ENCODE assay signal across 15 mouse cellular contexts in the genomic region with DNA sequence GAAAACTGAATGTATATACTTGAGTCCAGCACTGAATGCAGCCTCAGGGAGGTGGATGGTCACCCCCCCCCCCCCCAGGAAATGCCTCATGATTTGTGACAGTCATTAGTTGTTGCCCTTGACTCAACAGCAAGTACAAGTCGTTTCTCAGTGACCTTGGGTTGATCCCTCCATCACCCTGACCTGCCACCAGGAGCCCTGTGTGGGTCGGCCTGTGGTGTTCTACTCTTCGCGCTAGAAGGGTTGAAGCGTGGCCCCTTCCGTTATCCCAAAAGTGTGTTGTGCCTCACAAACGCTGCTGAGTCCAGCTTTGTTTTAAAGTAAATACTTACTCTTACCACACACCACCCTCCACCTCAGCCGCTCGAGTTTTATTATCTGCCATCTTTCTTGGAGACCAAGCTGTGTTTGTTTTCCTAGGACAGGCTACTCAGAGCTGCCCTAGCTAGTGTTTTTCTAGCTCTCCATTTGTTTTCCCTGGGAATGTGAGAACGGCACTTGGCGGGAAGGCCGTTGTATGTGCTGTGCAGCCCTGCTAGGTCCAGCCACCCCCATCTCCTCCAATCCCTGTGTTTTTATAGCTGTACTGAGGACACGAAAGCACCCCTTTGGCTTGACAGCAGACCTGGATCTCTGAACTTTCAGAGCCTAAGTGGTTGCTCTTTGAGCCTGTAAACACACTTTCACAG.
A peak's percentile ranks its signal among the peaks of the same experiment; 100 is the strongest.
DNase-seq lines count a peak whose midpoint lies in the region; ATAC-seq and TF ChIP-seq lines count a peak whose summit lies in the region.
"Had no signal": no experiment of that assay in that cellular context is flagged by ENCODE, and none has a peak within 500 bp of the region (broad histone marks: within the 10 kb centered on the region; RNA-seq: fewer than 3 reads in every experiment).

No protein-coding gene starts in this region.

- ATAC-seq in heart, embryonic 11.5 days (replicated peaks; ENCODE audit: insufficient number of reproducible peaks, low FRiP score, low TSS enrichment), result no peak
- ATAC-seq in kidney, postnatal 0 days (replicated peaks; ENCODE audit: low FRiP score, low read depth), result peak; percentile 45; the same call in 1 of the 2 replicates
- no peak for ATAC-seq in neural tube, embryonic 15.5 days (ENCODE audit: low FRiP score)
- ATAC-seq in intestine, embryonic 16.5 days, result no peak
- ATAC-seq: inflammation-experienced regulatory T-cells, adult 6 months; midbrain, embryonic 15.5 days had no signal

- intact Hi-C loops in heart, postnatal 10 days (cut with DNase I), result loop anchor here (5.0 kb wide), 1 partner anchor 85 kb away; no protein-coding TSS in a partner anchor
- intact Hi-C loops in left cerebral cortex, postnatal 4 days (cut with DNase I), result no loop called here

- no peak overlapping the region for H3K4me2 ChIP-seq in heart, embryonic 11.5 days
- no peak overlapping the region for H3K4me2 ChIP-seq in kidney, postnatal 0 days (ENCODE audit: low read length)
- no peak overlapping the region for H3K4me2 ChIP-seq in neural tube, embryonic 15.5 days
- H3K4me2 ChIP-seq in intestine, embryonic 16.5 days (ENCODE audit: low read depth, low read length), result no peak overlapping the region
- H3K4me2 ChIP-seq: hindbrain, embryonic 12.5 days; liver, embryonic 13.5 days; midbrain, embryonic 15.5 days had no signal

- H3K9ac ChIP-seq in heart, embryonic 11.5 days (ENCODE audit: low read depth, low read length), result no peak overlapping the region
- no peak overlapping the region for H3K9ac ChIP-seq in kidney, postnatal 0 days (ENCODE audit: low read depth, low read length)
- no peak overlapping the region for H3K9ac ChIP-seq in neural tube, embryonic 15.5 days (replicated peaks)
- no peak overlapping the region for H3K9ac ChIP-seq in intestine, embryonic 16.5 days (ENCODE audit: low read depth, low read length)
- H3K9ac ChIP-seq: hindbrain, embryonic 12.5 days; liver, embryonic 13.5 days; midbrain, embryonic 15.5 days had no signal

- WGBS in heart, embryonic 11.5 days (ENCODE audit: insufficient replicate concordance), result 53% methylated on average over 13 of the region's 13 CpGs
- WGBS in kidney, postnatal 0 days, result 20% methylated on average over 13 of the region's 13 CpGs
- 77% methylated on average over 13 of the region's 13 CpGs for WGBS in neural tube, embryonic 15.5 days
- 57% methylated on average over 13 of the region's 13 CpGs for WGBS in intestine, embryonic 16.5 days

- DNase-seq in heart, postnatal 10 days, result no peak
- DNase-seq in kidney, postnatal 0 days (ENCODE audit: low spot score), result peak; percentile 75
- no peak for DNase-seq in kidney, adult 8-10 months
- DNase-seq in neural tube, embryonic 10.5 days (ENCODE audit: extremely low spot score, low spot score), result peak; percentile 24
- no peak for DNase-seq in left cerebral cortex, postnatal 4 days
- DNase-seq: cerebellum, postnatal 14 days; liver, embryonic 13.5 days; right cerebral cortex, adult 18-20 months; thymus, adult 18-20 months had no signal

- no peaks in the 10 kb centered on the region for H3K27me3 ChIP-seq in heart, embryonic 11.5 days (ENCODE audit: control insufficient read depth, insufficient read depth, low read length)
- no peaks in the 10 kb centered on the region for H3K27me3 ChIP-seq in kidney, postnatal 0 days (ENCODE audit: insufficient read depth, low read length)
- no peaks in the 10 kb centered on the region for H3K27me3 ChIP-seq in neural tube, embryonic 15.5 days (replicated peaks)
- no peaks in the 10 kb centered on the region for H3K27me3 ChIP-seq in intestine, embryonic 16.5 days (replicated peaks; ENCODE audit: control insufficient read depth, insufficient read depth, low read length)
- H3K27me3 ChIP-seq: hindbrain, embryonic 12.5 days; liver, embryonic 13.5 days; midbrain, embryonic 15.5 days had no signal

- H3K36me3 ChIP-seq in heart, embryonic 11.5 days (ENCODE audit: control insufficient read depth, insufficient read depth, low read length), result peaks cover 18% of the 10 kb centered on the region
- H3K36me3 ChIP-seq in kidney, postnatal 0 days (ENCODE audit: insufficient read depth, low read length), result peaks cover 41% of the 10 kb centered on the region
- H3K36me3 ChIP-seq in neural tube, embryonic 15.5 days, result peaks cover 43% of the 10 kb centered on the region
- H3K36me3 ChIP-seq in intestine, embryonic 16.5 days (ENCODE audit: control insufficient read depth, insufficient read depth, low read length), result peaks cover 10% of the 10 kb centered on the region; the same call in 1 of the 2 replicates

- H3K9me3 ChIP-seq in heart, embryonic 11.5 days (replicated peaks; ENCODE audit: control insufficient read depth, low read length), result no peaks in the 10 kb centered on the region
- H3K9me3 ChIP-seq in kidney, postnatal 0 days (replicated peaks; ENCODE audit: low read length), result no peaks in the 10 kb centered on the region
- no peaks in the 10 kb centered on the region for H3K9me3 ChIP-seq in neural tube, embryonic 15.5 days (replicated peaks)
- H3K9me3 ChIP-seq in intestine, embryonic 16.5 days (ENCODE audit: control insufficient read depth, low read length), result no peaks in the 10 kb centered on the region
- H3K9me3 ChIP-seq: hindbrain, embryonic 12.5 days; liver, embryonic 13.5 days; midbrain, embryonic 15.5 days had no signal

- H3K4me3 ChIP-seq in heart, embryonic 11.5 days (ENCODE audit: low read depth, low read length), result no peak overlapping the region
- no peak overlapping the region for H3K4me3 ChIP-seq in kidney, postnatal 0 days (replicated peaks; ENCODE audit: low read depth, low read length)
- H3K4me3 ChIP-seq in neural tube, embryonic 15.5 days (replicated peaks), result no peak overlapping the region
- H3K4me3 ChIP-seq in intestine, embryonic 16.5 days (ENCODE audit: low read length), result no peak overlapping the region
- H3K4me3 ChIP-seq: hindbrain, embryonic 12.5 days; liver, embryonic 13.5 days; midbrain, embryonic 15.5 days had no signal

- H3K4me1 ChIP-seq in heart, embryonic 11.5 days (ENCODE audit: control insufficient read depth, insufficient read depth, low read length), result peaks cover 35% of the 10 kb centered on the region
- no peaks in the 10 kb centered on the region for H3K4me1 ChIP-seq in kidney, postnatal 0 days (replicated peaks; ENCODE audit: insufficient read depth, low read length)
- no peaks in the 10 kb centered on the region for H3K4me1 ChIP-seq in neural tube, embryonic 15.5 days
- H3K4me1 ChIP-seq in intestine, embryonic 16.5 days (ENCODE audit: control insufficient read depth, insufficient read depth, low read length), result no peaks in the 10 kb centered on the region
- H3K4me1 ChIP-seq: hindbrain, embryonic 12.5 days; liver, embryonic 13.5 days; midbrain, embryonic 15.5 days had no signal

- peak overlapping the region; percentile 24; the same call in 1 of the 2 replicates for H3K27ac ChIP-seq in heart, embryonic 11.5 days (ENCODE audit: low read depth, low read length)
- H3K27ac ChIP-seq in kidney, postnatal 0 days, result 0 out of 2 replicates have a peak overlapping the region, but pooled peaks have one; percentile 57
- no peak overlapping the region for H3K27ac ChIP-seq in neural tube, embryonic 15.5 days (replicated peaks)
- H3K27ac ChIP-seq in intestine, embryonic 16.5 days (ENCODE audit: low read length), result no peak overlapping the region
- H3K27ac ChIP-seq: hindbrain, embryonic 12.5 days; liver, embryonic 13.5 days; midbrain, embryonic 15.5 days had no signal

- no peak for TF ChIP-seq CTCF in kidney, postnatal 0 days (IDR thresholded peaks at IDR 0.05; ENCODE audit: low read depth)

Comparison
In these comparisons a context has a peak if more than half of its experiments do, and no peak if none do; other contexts are left out.
1. DNase-seq: peak in kidney, postnatal 0 days (single experiment) and neural tube, embryonic 10.5 days (single experiment); none in heart, postnatal 10 days (0 of 2), kidney, adult 8-10 months (0 of 2) and left cerebral cortex, postnatal 4 days (single experiment).
2. H3K27ac ChIP-seq: peak in heart, embryonic 11.5 days (single experiment) and kidney, postnatal 0 days (single experiment); none in neural tube, embryonic 15.5 days (single experiment) and intestine, embryonic 16.5 days (single experiment).